Mouse (Mus musculus): ENCODE results near the gene Rnf135. TPM values are rescaled to one million over a fixed set of nuclear protein-coding genes. Genes with fewer than 3 reads are reported as not detected.
"Not testable (repeated sequence)": the region's sequence is repeated elsewhere in the genome, so short reads cannot be mapped to it uniquely, and the experiment has no call there.

Rnf135 gene
- polyA plus RNA-seq, 1 experiment, result 3.6 TPM

- Histone ChIP-seq H3K4me1 (peaks cover 91% of the 10 kb centered on the region), H3K9me3 (no peaks in the 10 kb centered on the region), H3K4me3 (replicated peaks) (no peak overlapping the region), H3K27me3 (replicated peaks) (peaks cover 3% of the 10 kb centered on the region), H3K36me3 (replicated peaks; ENCODE audit: low read length) (peaks cover 3% of the 10 kb centered on the region)
- TF ChIP-seq GATA1 (IDR thresholded peaks at IDR 0.05; ENCODE audit: borderline replicate concordance, low read length), result no peak
- no peak for TF ChIP-seq FLI1 (IDR thresholded peaks at IDR 0.05; ENCODE audit: low read length)
Observed at GRCm38 (mm10) chr11:80173963-80174670, 9.5 kb upstream of the Rnf135 start.

DNA sequence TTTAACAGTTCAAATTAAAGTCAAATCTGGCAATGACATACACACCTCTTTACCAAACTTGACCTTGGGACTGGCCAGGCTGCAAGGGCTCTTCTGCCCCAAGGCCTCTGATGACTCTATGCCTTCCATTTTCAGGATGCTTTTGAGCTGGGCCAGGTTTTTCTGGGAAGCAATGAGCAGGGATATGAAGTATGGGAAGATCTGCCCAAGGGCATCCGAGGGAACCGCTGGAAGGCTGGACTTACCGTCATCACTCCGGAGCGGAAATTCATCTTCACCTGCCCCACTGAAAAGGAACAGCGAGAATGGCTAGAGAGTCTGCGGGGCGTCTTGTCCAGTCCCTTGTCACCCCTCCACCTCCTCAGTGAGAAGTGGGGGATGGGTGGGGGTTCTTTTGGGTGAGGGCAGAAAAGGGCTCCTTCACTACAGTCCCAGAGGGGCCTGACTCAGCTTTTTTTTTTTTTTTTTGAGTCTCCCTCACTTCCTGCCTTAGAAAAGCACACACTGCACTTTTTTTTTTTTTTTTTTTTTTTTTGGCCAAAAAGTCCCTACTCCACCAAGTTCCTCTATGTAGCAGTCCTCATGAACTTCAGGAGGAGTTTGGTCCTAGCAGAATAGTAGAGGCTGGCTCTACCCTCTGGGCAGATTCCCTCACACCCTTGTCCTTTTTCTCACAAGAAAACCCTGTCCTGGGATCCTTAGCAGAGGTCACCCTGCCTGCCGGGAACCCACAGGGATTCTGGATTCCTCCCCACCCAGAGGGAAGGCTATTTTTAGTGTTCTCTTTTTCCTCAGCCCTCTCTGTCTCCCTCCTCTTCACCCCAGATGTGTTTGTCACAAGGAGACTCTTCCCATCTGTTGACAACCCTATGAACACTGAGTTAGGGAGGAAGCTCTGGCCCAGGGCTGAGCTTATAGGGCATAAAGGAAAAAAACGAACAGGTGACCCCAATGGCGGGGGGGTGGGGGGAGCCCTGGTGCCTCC, 6.4 kb upstream of the Rnf135 start:
- H3K4me3 ChIP-seq (replicated peaks), result no peak overlapping the region
- peaks cover 3% of the 10 kb centered on the region for H3K27me3 ChIP-seq (replicated peaks)
- H3K4me1 ChIP-seq, result peaks cover 62% of the 10 kb centered on the region
- peaks cover 3% of the 10 kb centered on the region for H3K36me3 ChIP-seq (replicated peaks; ENCODE audit: low read length)
- no peaks in the 10 kb centered on the region for H3K9me3 ChIP-seq
- no peak for TF ChIP-seq GATA1 (IDR thresholded peaks at IDR 0.05; ENCODE audit: borderline replicate concordance, low read length)

GRCm38 (mm10) chr11:80178316-80178715, 5.3 kb upstream of the Rnf135 start:
- H3K4me1 ChIP-seq, result peaks cover 50% of the 10 kb centered on the region
- TF ChIP-seq FLI1 (IDR thresholded peaks at IDR 0.05; ENCODE audit: low read length), result no peak
- TF ChIP-seq GATA1 (IDR thresholded peaks at IDR 0.05; ENCODE audit: borderline replicate concordance, low read length), result no peak
- H3K9me3 ChIP-seq, result no peaks in the 10 kb centered on the region
- peaks cover 3% of the 10 kb centered on the region for H3K36me3 ChIP-seq (replicated peaks; ENCODE audit: low read length)
- H3K4me3 ChIP-seq (replicated peaks), result no peak overlapping the region
- peaks cover 3% of the 10 kb centered on the region for H3K27me3 ChIP-seq (replicated peaks)

GRCm38 (mm10) chr11:80181021-80181749, 2.5 kb upstream of the Rnf135 start:
- Histone ChIP-seq H3K4me1 (peaks cover 39% of the 10 kb centered on the region), H3K9me3 (no peaks in the 10 kb centered on the region), H3K27me3 (replicated peaks) (no peaks in the 10 kb centered on the region), H3K36me3 (replicated peaks; ENCODE audit: low read length) (peaks cover 6% of the 10 kb centered on the region), H3K4me3 (replicated peaks) (no peak overlapping the region)
- TF ChIP-seq FLI1 (IDR thresholded peaks at IDR 0.05; ENCODE audit: low read length) (no peak), GATA1 (IDR thresholded peaks at IDR 0.05; ENCODE audit: borderline replicate concordance, low read length) (no peak)

DNA sequence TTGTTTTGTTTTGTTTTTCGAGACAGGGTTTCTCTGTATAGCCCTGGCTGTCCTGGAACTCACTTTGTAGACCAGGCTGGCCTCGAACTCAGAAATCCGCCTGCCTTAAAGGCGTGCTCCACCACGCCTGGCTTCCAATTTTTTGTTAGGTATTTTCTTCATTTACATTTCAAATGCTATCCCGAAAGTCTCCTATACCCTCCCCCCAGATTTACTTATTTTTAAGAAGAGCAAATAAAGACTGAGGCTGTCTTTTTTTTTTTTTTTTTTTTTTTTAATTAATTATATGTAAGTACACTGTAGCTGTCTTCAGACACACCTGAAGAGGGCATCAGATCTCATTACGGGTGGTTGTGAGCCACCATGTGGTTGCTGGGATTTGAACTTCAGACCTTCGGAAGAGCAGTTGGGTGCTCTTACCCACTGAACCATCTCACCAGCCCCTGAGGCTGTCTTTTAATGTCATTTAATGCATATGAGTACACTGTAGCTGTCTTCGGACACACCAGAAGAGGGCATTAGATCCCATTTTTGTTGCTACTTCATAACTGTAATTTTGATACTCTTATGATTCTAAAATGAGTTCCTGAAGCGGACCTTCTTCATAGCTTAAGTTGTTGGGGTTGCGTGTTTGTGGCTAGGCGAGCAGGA, 472 bp upstream of the Rnf135 start:
- peak overlapping the region; percentile 100 for H3K4me3 ChIP-seq (replicated peaks)
- H3K9me3 ChIP-seq; H3K27me3 ChIP-seq (replicated peaks); H3K36me3 ChIP-seq (replicated peaks; ENCODE audit: low read length): not testable (repeated sequence)
- H3K4me1 ChIP-seq, result peaks cover 23% of the 10 kb centered on the region

GRCm38 (mm10) chr11:80184531-80185071, 950 bp downstream of the Rnf135 start:
- Histone ChIP-seq H3K9me3 (no peaks in the 10 kb centered on the region), H3K27me3 (replicated peaks) (no peaks in the 10 kb centered on the region), H3K4me3 (replicated peaks) (peak overlapping the region; percentile 100), H3K4me1 (peaks cover 18% of the 10 kb centered on the region), H3K36me3 (replicated peaks; ENCODE audit: low read length) (peaks cover 15% of the 10 kb centered on the region)
- TF ChIP-seq FLI1 (IDR thresholded peaks at IDR 0.05; ENCODE audit: low read length) (no peak), GATA1 (IDR thresholded peaks at IDR 0.05; ENCODE audit: borderline replicate concordance, low read length) (no peak)

DNA sequence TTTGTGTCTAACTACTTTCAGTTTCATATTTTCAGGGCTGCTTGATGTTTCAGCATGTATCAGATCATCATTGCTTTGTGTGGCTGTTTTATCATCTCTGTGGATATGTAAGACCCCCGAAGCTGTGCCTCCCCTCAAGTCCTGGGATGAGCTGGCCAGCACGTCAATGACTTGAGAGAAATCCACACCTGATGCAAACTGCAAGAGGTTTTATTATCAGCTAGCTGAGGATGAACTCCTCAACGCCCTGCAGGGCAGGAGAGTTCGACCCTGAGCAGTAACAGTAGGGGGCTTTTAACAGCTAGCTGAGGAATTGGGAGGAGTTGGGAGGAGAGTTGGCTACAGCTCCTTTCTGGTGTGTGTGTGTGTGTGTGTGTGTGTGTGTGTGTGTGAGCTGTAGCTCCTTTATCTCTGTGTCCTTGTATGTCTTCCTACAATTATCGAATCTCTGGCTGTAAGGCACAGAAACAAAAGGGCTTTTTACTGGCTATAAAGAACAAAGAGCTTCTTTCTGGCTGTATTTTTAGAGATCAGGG, 1.9 kb downstream of the Rnf135 start:
- H3K9me3 ChIP-seq; H3K27me3 ChIP-seq (replicated peaks): not testable (repeated sequence)
- Histone ChIP-seq H3K4me3 (replicated peaks) (peak overlapping the region; percentile 62), H3K4me1 (peaks cover 18% of the 10 kb centered on the region), H3K36me3 (replicated peaks; ENCODE audit: low read length) (peaks cover 23% of the 10 kb centered on the region)

- no peak for TF ChIP-seq GATA1 (IDR thresholded peaks at IDR 0.05; ENCODE audit: borderline replicate concordance, low read length)
- TF ChIP-seq FLI1 (IDR thresholded peaks at IDR 0.05; ENCODE audit: low read length), result no peak
- peaks cover 68% of the 10 kb centered on the region for H3K36me3 ChIP-seq (replicated peaks; ENCODE audit: low read length)
Observed at GRCm38 (mm10) chr11:80190280-80190679, 6.6 kb downstream of the Rnf135 start.

DNA sequence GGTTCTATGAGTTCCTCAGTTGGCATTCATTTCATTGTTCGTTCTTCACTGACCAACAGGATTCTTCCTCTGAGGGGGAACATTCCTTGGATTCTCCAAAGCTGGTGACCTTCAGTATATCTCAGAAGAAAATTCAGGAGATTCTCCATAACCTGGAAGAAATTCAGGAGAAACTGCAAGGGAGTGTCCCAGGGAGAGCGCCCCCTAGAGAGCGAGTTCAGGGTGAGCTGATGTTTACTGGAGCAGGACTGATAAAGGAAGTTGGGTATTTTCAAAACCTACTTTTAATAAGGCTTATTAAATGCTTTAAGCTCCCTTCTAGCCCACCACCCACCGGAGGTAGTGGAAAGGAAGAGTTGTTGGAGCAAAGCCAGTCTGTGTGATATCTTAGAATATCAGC, 10.2 kb downstream of the Rnf135 start:
- TF ChIP-seq GATA1 (IDR thresholded peaks at IDR 0.05; ENCODE audit: borderline replicate concordance, low read length), result no peak
- TF ChIP-seq FLI1 (IDR thresholded peaks at IDR 0.05; ENCODE audit: low read length), result no peak
- Histone ChIP-seq H3K9me3 (peaks cover 31% of the 10 kb centered on the region), H3K4me3 (replicated peaks) (no peak overlapping the region), H3K36me3 (replicated peaks; ENCODE audit: low read length) (peaks cover 86% of the 10 kb centered on the region), H3K27me3 (replicated peaks) (no peaks in the 10 kb centered on the region), H3K4me1 (peaks cover 17% of the 10 kb centered on the region)

More at GRCm38 (mm10) chr11:80190280-80190679, 6.6 kb downstream of the Rnf135 start:
- no peaks in the 10 kb centered on the region for H3K27me3 ChIP-seq (replicated peaks)
- no peak overlapping the region for H3K4me3 ChIP-seq (replicated peaks)
- H3K9me3 ChIP-seq, result peaks cover 14% of the 10 kb centered on the region
- H3K4me1 ChIP-seq, result peaks cover 13% of the 10 kb centered on the region
